Mouse (Mus musculus): Measurements from ENCODE around the gene 4930548H24Rik. TPM values are rescaled to one million over a fixed set of nuclear protein-coding genes. Genes with fewer than 3 reads are reported as not detected.

The 4930548H24Rik gene
- polyA plus RNA-seq (2014; fragmentation: Illumina TruSeq; extraction: RNeasy Lipid Tissue Mini Kit (QIAGEN cat#74804)), result not detected

DNA sequence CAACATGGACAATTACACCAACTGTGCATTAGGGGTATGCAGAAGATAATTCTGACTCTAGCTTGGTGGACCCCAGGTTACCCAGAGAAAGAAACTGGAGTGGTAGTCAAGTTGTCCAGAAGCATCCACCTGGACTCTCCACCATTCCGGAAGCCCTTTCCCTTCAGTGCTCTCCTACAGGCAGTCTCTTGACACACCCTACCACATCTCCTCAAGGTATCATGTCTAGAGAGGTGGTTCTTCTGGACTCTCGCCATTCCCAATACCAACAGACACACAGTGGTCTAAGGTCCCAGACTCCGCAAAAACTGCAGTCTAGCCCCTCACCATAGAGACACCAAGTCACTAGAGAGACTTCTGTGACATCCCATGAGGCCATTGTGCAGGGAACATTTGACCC lies at the start of gene 4930548H24Rik:
Gene 4930548H24Rik (plus strand): TSS at position 301 of the 400 bp plus-strand sequence.

GRCm38 (mm10) chr5:31451878-31452561 lies 33.5 kb upstream of the 4930548H24Rik start, which contains the start of gene Zfp512:
Gene Zfp512 (plus strand): TSS chr5:31452431.

GRCm38 (mm10) chr5:31494513-31495297 lies 9.2 kb downstream of the 4930548H24Rik start, which contains the start of gene Gpn1:
Gene Gpn1 (plus strand): TSS chr5:31494741.

GRCm38 (mm10) chr5:31526354-31527116 lies 41.0 kb downstream of the 4930548H24Rik start, which contains the start of gene Slc4a1ap:
Gene Slc4a1ap (plus strand): TSS chr5:31526995.

DNA sequence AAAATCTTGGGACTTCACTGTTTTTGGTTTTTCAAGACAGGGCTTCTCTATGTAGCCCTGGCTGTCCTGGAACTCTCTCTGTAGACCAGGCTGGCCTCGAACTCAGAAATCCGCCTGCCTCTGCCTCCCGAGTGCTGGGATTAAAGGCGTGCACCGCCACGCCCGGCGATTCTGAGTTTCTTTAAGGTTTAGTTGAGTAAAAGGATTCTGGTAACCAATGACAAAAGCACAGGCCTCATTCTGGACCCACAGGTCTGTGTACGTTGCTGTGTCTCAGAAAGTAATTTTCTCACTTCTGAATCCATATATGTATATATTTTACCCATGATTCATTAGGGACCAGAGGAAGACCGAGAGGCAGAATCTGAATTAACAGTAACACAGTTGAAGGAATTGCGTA lies 42.2 kb downstream of the 4930548H24Rik start, which contains the start of gene Supt7l:
Gene Supt7l (minus strand): TSS at position 101 of the 400 bp plus-strand sequence.

Other genes starting within 250 kb of the 4930548H24Rik start
- 85.1 TPM for gene Nrbp1, start 244.9 kb upstream of the 4930548H24Rik start, polyA plus RNA-seq (2014; fragmentation: Illumina TruSeq; extraction: RNeasy Lipid Tissue Mini Kit (QIAGEN cat#74804))
- gene Gm9970, start 244.5 kb upstream of the 4930548H24Rik start, polyA plus RNA-seq (2014; fragmentation: Illumina TruSeq; extraction: RNeasy Lipid Tissue Mini Kit (QIAGEN cat#74804)), result not detected
- gene Krtcap3, start 234.0 kb upstream of the 4930548H24Rik start, polyA plus RNA-seq (2014; fragmentation: Illumina TruSeq; extraction: RNeasy Lipid Tissue Mini Kit (QIAGEN cat#74804)), result not detected
- gene Ift172, start 194.6 kb upstream of the 4930548H24Rik start, polyA plus RNA-seq (2014; fragmentation: Illumina TruSeq; extraction: RNeasy Lipid Tissue Mini Kit (QIAGEN cat#74804)), result 18.2 TPM
- gene Fndc4, start 189.7 kb upstream of the 4930548H24Rik start, polyA plus RNA-seq (2014; fragmentation: Illumina TruSeq; extraction: RNeasy Lipid Tissue Mini Kit (QIAGEN cat#74804)), result 9.6 TPM
- gene Gckr, start 188.3 kb upstream of the 4930548H24Rik start, polyA plus RNA-seq (2014; fragmentation: Illumina TruSeq; extraction: RNeasy Lipid Tissue Mini Kit (QIAGEN cat#74804)), result 0.43 TPM
- 44.2 TPM for gene Zfp512, start 33.3 kb upstream of the 4930548H24Rik start, polyA plus RNA-seq (2014; fragmentation: Illumina TruSeq; extraction: RNeasy Lipid Tissue Mini Kit (QIAGEN cat#74804))
- 30.6 TPM for gene Gpn1, start 9.0 kb downstream of the 4930548H24Rik start, polyA plus RNA-seq (2014; fragmentation: Illumina TruSeq; extraction: RNeasy Lipid Tissue Mini Kit (QIAGEN cat#74804))
- gene Slc4a1ap, start 41.3 kb downstream of the 4930548H24Rik start, polyA plus RNA-seq (2014; fragmentation: Illumina TruSeq; extraction: RNeasy Lipid Tissue Mini Kit (QIAGEN cat#74804)), result 66.3 TPM
- gene Supt7l, start 42.1 kb downstream of the 4930548H24Rik start, polyA plus RNA-seq (2014; fragmentation: Illumina TruSeq; extraction: RNeasy Lipid Tissue Mini Kit (QIAGEN cat#74804)), result 17.3 TPM
- gene Mrpl33, start 111.2 kb downstream of the 4930548H24Rik start, polyA plus RNA-seq (2014; fragmentation: Illumina TruSeq; extraction: RNeasy Lipid Tissue Mini Kit (QIAGEN cat#74804)), result 80.5 TPM
- 2.2 TPM for gene Rbks, start 211.9 kb downstream of the 4930548H24Rik start, polyA plus RNA-seq (2014; fragmentation: Illumina TruSeq; extraction: RNeasy Lipid Tissue Mini Kit (QIAGEN cat#74804))
- gene Babam2, start 211.9 kb downstream of the 4930548H24Rik start, polyA plus RNA-seq (2014; fragmentation: Illumina TruSeq; extraction: RNeasy Lipid Tissue Mini Kit (QIAGEN cat#74804)), result 138 TPM